Mouse (Mus musculus): ENCODE data around the gene Gng2.

Gene Gng2

DNA sequence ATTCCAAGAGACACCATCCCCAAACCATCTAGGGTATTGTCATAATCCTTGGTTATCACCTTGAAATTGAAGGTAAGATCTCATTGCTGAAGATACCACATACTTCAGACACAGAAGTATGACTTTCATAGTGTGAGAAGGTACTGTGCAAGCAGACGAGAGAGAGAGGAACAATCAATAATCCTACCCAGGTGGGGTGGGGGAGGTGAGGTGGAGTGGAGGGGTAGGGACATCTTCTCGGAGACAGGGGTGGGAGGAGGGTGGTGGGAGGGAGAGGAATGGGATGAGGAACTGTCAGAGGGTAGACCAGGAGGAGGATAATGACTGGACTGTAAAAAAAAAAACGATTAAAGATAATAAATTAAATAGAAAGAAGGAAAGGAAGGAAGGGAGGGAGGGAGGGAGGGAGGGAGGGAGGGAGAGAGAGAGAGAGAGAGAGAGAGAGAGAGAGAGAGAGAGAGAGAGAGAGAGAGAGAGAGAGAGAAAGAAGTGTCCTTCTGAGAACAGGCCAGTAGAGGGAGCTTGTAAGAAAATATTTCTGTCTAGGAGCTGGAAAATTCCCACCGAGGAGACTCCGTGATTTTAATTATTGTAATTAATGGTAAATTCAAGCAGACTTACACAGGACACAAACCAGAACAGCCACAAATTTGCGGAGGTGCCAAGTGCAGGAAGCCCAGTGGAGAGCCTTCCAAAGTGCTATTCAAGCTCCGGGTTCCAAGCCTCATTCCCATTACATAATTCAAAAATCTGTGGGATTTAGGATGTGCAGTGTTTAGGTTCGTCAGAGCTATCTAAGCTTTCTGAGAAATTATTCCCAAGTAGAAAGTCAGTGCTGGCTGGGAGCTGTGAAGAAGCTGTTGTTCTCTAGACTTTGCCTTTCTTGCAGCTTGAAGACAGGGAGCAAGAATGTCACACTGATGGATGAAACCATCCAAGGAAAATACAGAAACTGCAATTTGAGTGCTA is 118.3 kb downstream of the Gng2 start:
- no peak for DNase-seq

DNA sequence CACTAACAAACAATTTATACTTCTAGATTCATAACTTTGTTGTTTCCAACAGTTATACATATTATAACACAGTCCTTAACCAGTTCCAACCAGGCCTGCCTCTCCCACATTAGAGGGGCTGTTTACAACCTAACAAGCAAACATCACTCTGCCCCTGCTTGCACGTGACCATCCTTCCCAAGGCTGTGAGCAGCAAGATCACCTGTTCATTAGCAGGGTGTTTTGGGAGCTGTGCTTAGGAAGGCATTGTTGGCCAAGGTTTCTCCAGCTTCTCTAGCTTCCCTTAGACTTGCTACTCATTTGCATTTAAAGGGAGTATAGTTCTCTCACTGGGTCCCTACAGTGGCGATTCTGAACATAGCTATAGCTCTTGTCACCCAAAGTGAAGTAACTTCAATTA is 119.1 kb downstream of the Gng2 start:
- no peak for DNase-seq

DNA sequence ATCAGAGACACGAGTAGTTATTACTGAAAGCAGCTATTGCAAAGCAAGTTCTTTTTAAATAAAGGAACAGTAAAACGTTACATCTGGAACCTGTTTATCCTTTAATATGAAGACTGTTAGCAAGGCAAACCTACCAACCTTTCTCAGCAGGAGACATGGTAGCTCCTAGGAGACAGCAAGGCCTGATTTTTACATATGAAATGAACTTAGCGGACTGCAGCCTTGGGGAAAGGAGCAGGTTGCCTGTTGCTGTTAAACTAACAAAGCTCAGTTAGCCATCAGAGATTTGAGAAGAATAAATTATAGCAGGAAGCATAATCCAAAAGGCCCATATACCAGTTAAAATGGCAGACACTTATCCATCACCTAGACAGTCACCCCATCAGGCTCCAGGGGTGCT is 124.0 kb downstream of the Gng2 start:
- DNase-seq, result no peak

DNA sequence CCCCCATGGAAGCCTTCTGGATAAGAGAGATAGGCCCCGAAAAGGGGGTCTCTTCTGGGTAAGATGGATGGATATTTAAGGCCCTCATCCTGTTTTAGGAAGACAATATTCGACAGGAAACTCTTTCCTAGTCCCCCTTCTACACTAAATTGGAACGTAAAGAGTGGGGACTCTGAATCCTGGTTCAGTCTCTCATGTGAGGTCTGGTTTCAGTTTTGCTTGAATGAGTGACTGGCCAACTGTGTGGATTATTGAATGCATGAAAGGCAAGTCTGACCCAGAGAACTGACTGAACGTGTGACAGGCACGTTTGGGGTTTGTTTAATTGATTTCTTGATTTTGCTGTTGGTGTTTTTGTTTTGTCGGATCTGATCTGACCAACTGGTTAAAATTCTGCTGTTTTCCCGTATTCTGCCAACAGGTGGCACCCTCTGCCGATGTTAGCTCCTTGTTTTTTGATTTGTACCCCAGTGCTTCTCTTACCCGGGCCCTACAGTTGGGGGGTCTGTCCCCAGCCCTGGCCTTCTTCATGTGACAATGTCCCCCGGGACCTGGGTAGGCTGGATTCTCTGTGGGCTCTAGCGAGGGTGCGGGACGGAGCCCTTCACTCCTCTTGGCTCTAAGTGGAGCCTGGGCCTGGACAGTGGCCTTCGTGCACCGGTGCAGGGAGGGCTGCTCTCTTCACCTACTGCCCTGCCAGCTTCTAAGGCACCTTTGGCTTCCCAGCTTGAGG is 137.7 kb downstream of the Gng2 start:
- DNase-seq, result peak; percentile 85

DNA sequence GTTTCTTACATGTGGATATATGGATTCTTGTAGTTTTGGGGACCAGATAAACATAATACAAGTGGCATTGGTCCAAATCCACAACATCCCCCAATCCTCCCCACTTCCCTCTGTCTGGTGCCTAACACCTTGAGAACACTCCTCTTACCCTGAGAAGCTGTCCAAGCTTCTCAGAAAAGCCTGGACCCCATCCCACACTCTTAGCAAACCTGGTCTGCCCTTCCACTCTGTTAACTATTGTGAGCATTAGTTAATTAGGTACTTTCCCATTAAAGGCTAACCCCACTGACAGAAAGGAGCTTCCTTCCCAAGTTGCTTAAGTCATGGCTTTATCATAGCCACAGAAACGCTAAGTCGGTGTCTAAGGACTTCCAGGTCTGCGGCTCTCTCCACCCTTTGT is 141.1 kb downstream of the Gng2 start:
- no peak for DNase-seq

DNA sequence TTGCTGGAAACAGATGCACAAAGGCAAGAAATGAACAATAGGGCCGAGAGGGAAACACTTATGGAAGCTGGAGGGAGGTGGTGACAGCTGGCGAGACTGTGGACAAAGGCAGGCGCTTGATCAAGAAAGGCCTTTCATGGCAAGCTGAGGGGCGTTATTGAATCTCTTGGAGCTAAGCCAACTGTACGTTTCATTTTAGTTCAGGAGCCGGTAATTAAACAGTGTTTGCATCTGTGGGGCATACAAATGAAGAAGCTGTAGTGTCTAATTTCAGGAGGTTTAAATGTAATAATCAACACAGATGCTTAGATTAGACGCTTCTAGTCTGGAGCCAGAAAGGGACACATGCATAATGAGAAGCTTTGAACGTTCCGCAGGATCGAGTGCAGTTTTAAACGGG is 151.9 kb downstream of the Gng2 start:
- DNase-seq, result no peak

DNA sequence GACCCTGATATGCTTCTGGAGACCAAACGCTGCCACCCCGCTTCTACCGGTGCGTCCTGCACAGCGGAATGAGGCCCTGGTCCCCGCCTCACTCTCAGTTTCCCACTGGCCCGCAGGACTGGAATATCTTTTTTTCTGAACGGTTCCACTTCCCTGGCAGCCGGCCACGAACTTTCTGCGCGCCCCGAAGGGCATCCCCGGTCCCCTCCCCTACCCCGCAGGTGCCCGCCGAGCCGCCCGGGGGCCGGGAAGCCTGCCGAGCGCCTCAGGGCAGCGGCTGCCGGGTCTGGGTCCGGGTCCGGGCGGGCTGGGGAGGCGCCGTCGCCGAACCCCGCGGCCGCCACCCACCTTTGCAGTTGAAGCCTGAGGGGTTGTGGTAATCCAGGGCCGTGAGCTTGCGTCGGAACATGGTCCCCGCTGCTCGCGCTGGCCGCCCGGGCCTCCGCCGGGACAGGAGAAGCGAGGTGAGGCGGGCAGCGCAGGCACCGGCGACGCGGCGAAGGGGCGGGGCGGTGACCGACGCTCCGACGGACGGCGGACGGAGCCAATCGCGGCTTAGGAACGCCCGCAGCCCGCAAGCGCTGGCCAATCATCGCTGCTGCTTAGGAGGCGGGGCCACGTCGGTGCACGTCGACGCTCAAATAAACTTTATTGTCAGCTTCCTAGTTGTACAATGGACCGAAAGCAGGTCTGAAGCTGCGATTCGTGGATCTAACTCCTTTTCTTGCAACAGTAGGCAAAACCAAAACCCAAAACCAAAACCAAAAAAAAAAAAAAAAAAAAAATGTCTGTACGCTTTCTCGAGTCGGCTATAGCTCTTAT is 153.9 kb downstream of the Gng2 start, which contains the start of gene Rtraf:
Gene Rtraf, minus strand, starts transcription at position 504 of the 822 bp plus-strand sequence.
- DNase-seq, result peak; percentile 97

Data from thymus, postnatal 4 days (tissue).